Comparison of ENCODE assay signal across 30 mouse cellular contexts in genomic region chr1:20766526-20766925, GRCm38 (mm10). TPM values are rescaled to one million over a fixed set of nuclear protein-coding genes. Genes with fewer than 3 reads are reported as not detected.
"Had no signal": no experiment of that assay in that cellular context is flagged by ENCODE, and none has a peak within 500 bp of the region (broad histone marks: within the 10 kb centered on the region; RNA-seq: fewer than 3 reads in every experiment).

No protein-coding gene starts in this region.

- H3K4me1 ChIP-seq: lung, embryonic 15.5 days; megakaryocyte, embryonic 14.5 days; midbrain, embryonic 13.5 days; midbrain, embryonic 15.5 days; neural tube, embryonic 15.5 days; stomach, embryonic 15.5 days had no signal

- H3K4me2 ChIP-seq: lung, embryonic 15.5 days; midbrain, embryonic 11.5 days; midbrain, embryonic 13.5 days; midbrain, embryonic 15.5 days; neural tube, embryonic 13.5 days; neural tube, embryonic 15.5 days; stomach, embryonic 15.5 days had no signal

- H3K4me3 ChIP-seq: lung, embryonic 15.5 days; megakaryocyte, embryonic 14.5 days; midbrain, embryonic 13.5 days; midbrain, embryonic 15.5 days; neural tube, embryonic 13.5 days; neural tube, embryonic 15.5 days; stomach, embryonic 15.5 days had no signal

- ATAC-seq: liver, postnatal 0 days; lung, postnatal 0 days; midbrain, embryonic 13.5 days; midbrain, embryonic 15.5 days had no signal

- DNase-seq: liver, postnatal 0 days; lung, adult 2 months; lung, postnatal 14 days; lung, postnatal 36 days; retina, postnatal 1 day; right cerebral cortex, adult 18-20 months; right cerebral cortex, postnatal 25 days; right cerebral cortex, postnatal 4 days; thymus, adult 2 months; thymus, postnatal 25 days; thymus, postnatal 4 days had no signal

- H3K27ac ChIP-seq: lung, embryonic 15.5 days; macrophage; midbrain, embryonic 13.5 days; midbrain, embryonic 15.5 days; neural tube, embryonic 13.5 days; neural tube, embryonic 15.5 days; stomach, embryonic 15.5 days; stomach, postnatal 0 days had no signal

- H3K36me3 ChIP-seq: lung, embryonic 15.5 days; midbrain, embryonic 13.5 days; midbrain, embryonic 15.5 days; neural tube, embryonic 13.5 days; neural tube, embryonic 15.5 days; stomach, embryonic 15.5 days had no signal

- H3K27me3 ChIP-seq: lung, embryonic 15.5 days; megakaryocyte, embryonic 14.5 days; midbrain, embryonic 13.5 days; midbrain, embryonic 15.5 days; neural tube, embryonic 13.5 days; neural tube, embryonic 15.5 days; stomach, embryonic 15.5 days had no signal

- H3K9ac ChIP-seq: liver, postnatal 0 days; lung, embryonic 15.5 days; midbrain, embryonic 13.5 days; midbrain, embryonic 15.5 days; neural tube, embryonic 13.5 days; neural tube, embryonic 15.5 days; stomach, embryonic 15.5 days had no signal

- H3K9me3 ChIP-seq: lung, embryonic 15.5 days; midbrain, embryonic 13.5 days; midbrain, embryonic 15.5 days; neural tube, embryonic 13.5 days; neural tube, embryonic 15.5 days; stomach, embryonic 15.5 days had no signal

RNA-seq across cellular contexts. Expression of gene Il17f, which starts 23.9 kb away (rescaled TPM):
- total RNA-seq: monocyte, adult 5-6 weeks had no signal
- polyA plus RNA-seq: liver, postnatal 0 days; lung, adult 2 months; lung, embryonic 15.5 days; lung, postnatal 0 days; macrophage; midbrain, embryonic 11.5 days; midbrain, embryonic 15.5 days; midbrain, postnatal 0 days; neural tube, embryonic 13.5 days; neural tube, embryonic 15.5 days; small intestine, adult 2 months; spleen, adult 2 months; stomach, postnatal 0 days had no signal

RNA-seq across cellular contexts. Expression of gene Il17a, which starts 35.8 kb away (rescaled TPM):
- total RNA-seq: megakaryocyte progenitor cell, adult 5-6 weeks; midbrain, postnatal 0 days; monocyte, adult 5-6 weeks had no signal
- polyA plus RNA-seq: liver, postnatal 0 days; lung, adult 2 months; lung, embryonic 15.5 days; lung, postnatal 0 days; macrophage; midbrain, embryonic 11.5 days; midbrain, embryonic 13.5 days; midbrain, embryonic 15.5 days; midbrain, postnatal 0 days; neural tube, embryonic 11.5 days; neural tube, embryonic 13.5 days; neural tube, embryonic 15.5 days; spleen, adult 2 months; stomach, embryonic 15.5 days; stomach, postnatal 0 days; testis, adult 2 months; urinary bladder, adult 2 months had no signal
